Mouse (Mus musculus): ENCODE results near the gene Clptm1.
A peak's percentile ranks its signal among the peaks of the same experiment; 100 is the strongest.

Clptm1 gene

DNA sequence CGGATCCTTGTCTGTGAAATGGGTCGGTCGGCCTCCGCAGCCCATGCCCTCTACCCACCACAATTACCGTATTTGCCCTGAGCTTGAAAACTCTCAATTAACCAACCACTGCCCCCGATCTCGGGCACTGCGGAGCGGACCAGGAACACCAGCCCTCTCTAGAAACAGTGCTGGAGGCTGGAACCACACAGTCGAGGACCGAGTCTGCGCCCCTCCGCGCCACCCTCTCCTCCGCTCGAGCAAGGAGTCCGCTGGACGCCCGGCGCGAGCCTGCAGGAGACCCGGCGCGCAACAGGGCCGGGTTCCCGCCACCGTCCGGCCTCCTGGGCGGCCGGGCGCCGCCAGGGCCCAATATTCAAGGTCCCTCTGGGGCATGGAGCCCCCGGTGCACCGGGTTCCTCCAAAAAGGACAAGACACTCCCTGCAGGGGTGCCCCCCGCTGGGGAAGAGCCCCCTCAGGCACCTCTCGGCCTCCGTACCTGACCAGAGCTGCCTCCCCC lies 328 bp downstream of the Clptm1 start:
- DNase-seq (ENCODE audit: low spot score in 2 of 2) = no peak

DNA sequence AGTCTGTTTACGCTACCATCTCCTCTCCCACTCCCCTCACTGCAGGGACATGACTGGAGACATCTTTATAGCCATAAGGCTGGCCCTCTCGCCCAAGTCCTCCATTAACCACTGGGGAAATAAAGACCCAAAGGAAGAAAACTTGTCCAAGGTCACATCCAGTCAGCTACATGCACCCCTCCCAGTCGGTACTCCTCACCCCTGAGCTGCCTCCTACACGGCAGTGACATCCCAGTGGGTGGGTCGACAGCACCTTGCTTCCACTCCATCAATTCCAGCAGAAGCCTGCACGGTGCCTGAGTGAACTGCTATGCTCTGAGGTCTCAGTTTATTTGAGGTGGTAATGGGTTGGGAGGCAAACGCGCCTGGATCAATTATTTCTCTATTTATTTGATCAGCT lies 893 bp downstream of the Clptm1 start:
- no peak for DNase-seq (ENCODE audit: low spot score in 2 of 2)

DNA sequence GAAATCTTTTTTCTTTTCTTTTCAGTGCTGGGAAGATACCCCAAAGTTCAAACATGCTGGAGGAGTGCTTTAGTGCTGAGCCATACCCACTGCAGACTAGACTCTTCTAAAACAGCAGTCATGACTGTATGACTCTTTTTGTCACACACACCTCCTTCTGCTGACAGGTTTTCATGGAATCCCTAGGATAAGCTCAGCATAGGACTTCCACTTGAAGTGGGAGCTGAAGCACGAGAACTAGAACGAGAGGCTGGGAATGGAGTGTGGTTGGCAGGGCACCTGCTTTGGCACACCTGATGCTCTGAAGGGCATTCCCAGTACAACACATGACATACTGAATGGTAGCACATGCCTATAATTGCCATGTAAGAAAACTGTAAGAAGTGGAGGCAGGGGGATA lies 12.2 kb downstream of the Clptm1 start:
- no peak for DNase-seq (ENCODE audit: low spot score in 2 of 2)

DNA sequence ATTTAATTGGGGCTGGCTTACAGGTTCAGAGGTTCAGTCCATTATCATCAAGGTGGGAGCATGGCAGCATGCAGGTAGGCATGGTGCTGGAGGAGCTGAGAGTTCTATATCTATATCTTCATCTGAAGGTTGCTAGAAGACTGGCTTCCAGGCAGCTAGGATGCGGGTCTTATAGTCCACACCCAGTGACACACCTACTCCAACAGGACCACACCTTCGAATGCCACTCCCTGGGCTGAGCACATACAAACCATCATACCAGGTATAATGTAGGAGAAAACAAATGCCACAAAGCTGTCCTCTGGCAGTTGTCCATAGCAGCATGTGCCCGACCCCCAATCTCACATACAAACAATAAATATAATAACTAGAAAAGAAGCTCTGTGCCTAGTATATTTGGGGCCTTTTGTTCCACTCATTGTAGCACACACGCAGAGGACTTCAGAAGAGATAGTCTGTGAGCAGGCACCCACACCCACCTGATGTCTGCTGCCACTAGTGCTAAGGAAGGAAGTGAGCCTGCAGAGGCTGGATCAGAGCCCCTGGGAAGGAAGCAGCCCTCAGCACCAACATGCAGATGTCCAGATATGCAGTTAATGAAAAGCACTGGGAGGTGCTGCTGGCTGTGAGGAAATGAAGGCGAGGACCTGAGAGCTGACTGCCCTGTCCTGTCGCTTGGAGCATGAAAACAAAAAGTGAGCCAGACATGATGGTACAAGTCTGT lies 13.6 kb downstream of the Clptm1 start:
- no peak for DNase-seq (ENCODE audit: low spot score in 2 of 2)

DNA sequence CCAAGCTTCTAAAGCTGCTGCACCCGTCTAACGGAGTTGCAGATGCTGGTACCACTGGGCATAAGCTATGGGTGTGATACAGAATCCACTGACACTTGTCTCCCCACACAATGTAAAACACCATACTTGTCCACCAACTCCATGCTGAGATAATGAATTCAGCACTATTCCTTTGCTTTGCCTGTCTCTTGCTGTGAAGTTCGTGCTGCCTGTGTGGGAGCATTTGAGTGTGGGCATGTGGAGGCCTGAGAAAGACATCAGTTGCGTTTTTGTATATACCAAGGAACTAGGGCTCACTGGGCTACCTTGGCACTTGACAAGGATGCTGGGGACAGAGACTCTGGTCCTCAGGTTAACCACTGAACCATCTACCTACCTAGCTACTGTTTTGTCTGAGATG lies 23.6 kb downstream of the Clptm1 start:
- DNase-seq (ENCODE audit: low spot score in 2 of 2) = no peak

DNA sequence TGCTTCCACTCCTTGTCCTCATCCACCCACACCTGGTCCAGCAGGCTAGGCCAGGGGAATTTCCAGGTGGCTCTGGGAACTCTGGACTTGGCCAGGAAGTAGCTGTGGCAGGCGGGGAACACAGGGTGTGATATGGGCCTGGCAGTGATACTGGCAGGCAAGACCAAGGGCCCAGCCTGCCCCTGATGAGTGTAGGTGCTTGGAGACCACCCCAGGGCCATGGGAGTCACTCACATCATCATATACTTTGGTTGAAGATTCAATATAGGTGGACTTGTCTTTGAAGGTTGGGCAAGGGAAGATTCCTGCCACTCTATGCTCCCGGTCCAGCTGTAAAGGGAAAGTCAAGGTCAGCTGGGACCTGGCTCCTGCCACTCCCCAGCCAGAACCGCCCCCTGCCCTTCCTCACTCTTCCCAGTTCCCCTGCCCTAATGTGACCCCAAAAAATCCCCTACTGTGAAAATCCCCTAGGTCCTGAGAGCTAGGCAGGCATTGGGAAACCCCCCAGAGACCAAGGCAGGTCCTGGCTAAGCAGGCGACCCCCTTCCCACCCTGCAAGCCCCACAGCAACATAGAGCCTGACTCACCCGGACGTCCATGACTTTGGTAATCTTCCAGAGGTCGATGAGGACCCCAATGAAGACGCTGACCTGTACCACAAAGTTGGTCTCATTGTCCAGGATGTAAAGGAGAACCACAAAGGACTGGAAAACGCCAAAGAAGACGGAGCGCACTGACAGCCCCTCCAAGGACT lies 29.6 kb downstream of the Clptm1 start:
- no peak for DNase-seq (ENCODE audit: low spot score in 2 of 2)

DNA sequence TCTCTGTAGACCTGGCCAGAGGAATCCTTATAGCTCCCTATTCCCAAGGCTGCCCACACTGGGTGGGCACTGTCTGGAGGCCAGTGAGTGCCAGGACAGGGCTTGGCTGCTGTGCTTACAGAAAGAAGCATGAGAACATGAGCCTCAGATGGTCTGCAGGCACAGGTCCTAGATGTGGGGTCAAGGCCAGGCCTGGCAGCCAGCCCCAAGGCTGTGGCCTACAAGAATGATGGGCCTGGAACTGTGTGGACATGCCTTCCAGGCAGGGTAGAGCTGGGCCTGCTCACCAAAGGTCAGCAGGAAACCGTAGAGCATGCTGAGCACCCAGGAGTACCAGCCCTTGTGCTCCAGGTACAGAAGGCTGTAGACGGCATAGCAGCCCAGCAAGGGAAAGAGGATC lies 30.2 kb downstream of the Clptm1 start:
- DNase-seq (ENCODE audit: low spot score in 2 of 2) = no peak

DNA sequence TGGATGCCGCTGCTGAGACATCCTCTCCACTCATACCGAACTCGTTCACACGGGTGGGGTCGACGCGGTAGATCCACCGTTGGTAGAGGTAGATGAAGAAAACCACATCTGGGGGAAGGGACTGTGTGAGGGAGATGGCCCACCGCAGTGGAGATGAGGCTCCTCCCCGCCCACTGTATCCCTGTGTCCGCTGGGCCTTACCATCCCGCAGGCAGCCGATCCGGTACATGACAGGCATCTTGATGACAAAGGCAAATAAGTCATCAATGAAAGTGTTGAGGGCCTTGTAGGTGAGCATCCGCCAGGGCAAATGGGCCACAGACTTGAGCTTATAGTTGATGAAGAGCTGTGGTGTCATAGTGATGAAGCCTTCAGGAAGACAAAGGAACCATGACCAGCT lies 31.0 kb downstream of the Clptm1 start:
- DNase-seq (ENCODE audit: low spot score in 2 of 2) = no peak

DNA sequence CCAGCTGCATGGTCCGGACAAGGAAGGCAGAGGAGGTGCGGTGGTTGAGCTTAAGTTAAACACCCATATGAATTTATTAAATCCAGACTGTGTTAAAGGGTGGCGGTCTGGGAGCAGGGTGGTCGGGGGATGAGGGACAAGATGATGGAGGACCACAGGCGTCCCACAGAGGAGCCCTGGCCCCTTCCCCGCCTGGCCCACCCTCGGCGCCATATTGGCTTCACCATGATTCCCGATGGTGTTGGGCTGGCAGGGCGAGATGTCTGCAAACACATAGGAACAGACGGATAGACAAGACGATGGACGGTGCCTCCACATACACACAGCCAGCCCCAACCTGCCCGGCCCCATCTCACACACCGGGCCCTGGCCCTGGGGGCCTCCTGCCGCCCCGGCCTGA lies 31.6 kb downstream of the Clptm1 start:
- no peak for DNase-seq (ENCODE audit: low spot score in 2 of 2)

DNA sequence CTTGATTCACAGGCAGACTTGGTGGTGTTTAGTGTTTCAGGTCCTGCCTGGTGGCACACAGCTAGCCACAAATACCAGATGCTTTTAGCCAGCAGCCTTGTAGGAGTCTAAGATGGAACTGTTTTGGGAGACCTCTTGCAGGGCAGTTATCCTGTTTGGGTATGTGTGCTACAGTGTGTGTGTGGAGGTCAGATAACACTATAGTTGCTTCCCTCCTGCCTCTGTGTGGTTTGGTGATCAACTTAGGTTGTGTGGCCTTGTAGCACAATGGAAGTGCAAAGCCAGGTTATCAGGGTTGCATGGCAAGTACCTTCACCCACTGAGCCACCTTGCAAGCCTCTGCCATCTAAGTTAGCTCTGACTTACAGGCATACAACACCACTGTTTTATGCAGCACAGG lies 32.1 kb downstream of the Clptm1 start:
- DNase-seq (ENCODE audit: low spot score in 2 of 2) = no peak

DNA sequence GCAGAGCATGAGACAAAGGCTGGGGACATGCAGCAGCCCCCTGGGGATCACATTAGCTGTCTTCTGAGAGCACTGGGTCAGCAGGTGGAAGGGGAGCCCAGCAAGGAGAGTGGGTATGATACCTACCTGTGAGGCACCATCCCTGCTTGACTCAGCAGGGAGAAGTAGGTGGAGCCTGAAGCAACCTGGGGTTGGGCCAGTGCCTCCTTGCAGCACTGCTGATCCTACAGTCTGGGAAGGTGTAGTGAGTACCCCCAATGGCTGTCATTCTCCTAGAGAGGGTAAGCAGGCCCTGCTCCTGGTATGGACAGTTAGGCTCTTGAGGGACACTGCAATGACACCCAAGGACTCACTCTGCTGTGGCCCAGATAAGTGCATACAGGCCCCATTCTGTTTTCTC lies 32.6 kb downstream of the Clptm1 start:
- no peak for DNase-seq (ENCODE audit: low spot score in 2 of 2)

DNA sequence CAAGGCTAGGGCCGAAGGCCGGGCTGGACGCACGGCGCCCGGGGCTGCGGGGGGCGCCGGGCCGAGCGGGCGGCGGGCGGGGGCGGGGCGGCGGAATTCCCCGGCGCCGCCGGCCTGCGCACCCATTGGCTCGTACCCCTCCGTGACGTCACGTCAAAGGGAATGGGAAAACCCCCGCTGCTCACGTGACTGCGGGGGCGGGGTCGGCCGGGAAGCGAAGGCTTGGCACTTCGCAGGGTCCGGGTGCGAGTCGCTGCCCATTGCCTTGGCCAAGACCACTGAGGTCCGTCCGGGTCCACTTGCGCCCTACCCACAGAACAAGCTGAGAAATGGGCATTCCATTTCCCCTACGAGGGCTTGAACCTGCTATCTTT lies 35.5 kb downstream of the Clptm1 start, which contains the start of gene Relb:
Gene Relb (minus strand): TSS at position 78 of the 374 bp plus-strand sequence.
- peak; percentile 89 to 94 for DNase-seq (ENCODE audit: low spot score in 2 of 2)

DNA sequence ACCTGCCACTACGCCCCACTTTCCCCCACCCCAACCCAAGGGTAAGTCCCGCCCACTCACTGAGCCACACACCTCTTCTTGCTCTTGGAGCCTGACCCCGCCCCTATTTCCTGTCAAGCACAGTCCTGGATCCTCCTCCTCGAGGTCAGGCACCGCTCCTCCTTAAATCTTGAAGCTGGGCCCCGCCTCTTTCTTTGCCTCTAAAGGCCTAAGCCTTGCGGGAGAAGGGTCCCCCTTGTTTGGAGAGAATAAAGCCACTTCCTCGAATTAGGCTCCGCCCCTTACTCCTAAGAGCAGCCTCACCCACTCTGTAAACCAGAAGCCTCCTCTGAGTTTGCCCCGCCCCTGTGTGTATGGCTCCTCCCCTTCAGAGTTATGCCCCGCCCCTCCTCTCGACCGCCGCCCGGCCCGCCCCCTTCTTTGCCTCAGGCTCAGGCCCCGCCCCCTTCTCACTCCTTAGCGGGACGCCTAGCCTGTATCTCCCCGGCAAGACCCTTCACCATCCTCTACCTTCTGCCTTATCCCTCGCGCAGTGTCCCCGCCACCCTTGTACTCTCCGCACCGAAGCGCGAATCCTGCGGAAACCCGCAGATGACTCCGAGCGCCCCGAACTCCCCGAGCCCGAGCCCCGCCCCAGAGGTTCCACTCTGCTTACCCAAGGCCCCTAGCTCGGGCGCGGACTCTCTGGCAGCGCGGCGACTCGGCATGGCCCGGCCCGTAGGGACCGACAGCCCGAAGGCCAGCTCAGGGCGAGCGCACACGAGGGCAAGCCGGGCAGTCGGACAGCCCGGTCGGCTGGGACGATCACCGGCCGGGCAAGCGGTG lies 36.1 kb downstream of the Clptm1 start:
- peak; percentile 94 to 98 for DNase-seq (ENCODE audit: low spot score in 2 of 2)

DNA sequence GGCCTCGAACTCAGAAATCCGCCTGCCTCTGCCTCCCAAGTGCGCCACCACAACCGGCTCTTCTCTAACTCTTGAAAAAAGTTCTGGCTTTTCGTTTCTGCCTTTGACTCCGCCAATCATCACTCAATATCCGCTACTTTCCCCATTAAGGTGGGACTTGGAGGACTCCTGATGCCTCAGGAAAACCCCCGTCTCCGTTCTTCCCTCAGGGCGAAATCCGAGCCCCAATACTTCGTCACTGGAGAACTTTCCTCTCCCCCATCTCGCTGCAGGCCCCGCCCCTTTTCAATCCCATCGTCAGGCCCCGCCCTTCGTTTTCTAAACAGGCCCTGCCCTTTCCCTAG lies 36.7 kb downstream of the Clptm1 start:
- DNase-seq (ENCODE audit: low spot score in 2 of 2) = no peak

DNA sequence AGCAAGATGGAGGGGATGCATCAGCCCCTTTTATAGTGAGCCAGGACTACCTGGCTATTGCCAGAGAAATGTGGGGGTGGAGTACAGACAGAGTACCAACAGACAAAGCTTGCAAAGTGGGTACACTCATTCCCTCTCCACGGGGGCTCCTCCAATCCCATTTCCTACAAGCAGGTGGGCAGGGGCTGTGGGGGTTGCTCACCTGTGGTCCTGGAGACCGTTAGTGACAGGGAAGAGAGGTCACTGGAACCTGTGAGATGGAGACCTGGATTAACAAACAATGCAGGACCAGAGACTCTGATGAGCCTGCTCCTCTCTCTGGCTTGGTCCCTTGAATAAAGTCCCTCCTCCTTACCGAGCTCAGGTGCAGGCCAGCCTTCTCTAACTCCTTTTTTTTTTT lies 37.1 kb downstream of the Clptm1 start:
- DNase-seq (ENCODE audit: low spot score in 2 of 2) = no peak

DNA sequence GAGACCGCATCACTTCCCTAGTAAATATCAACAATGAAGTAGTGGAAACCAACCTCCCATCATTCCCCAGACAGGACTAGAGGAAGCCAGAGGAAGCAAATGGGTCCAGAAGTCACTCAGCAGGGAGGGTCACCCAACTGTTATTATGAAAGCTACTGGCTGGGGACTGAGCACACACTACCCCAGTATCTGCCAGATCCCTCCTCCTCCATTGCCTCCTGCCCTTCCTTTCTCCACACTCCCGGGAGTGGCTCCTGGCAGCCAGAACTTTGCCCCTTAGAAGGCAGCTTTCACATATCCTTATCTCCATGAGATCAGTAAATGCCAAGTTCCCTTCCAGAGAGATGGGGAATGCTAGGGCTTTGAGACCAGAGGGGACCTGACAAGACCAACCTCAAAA lies 41.4 kb downstream of the Clptm1 start:
- DNase-seq (ENCODE audit: low spot score in 2 of 2) = no peak

DNA sequence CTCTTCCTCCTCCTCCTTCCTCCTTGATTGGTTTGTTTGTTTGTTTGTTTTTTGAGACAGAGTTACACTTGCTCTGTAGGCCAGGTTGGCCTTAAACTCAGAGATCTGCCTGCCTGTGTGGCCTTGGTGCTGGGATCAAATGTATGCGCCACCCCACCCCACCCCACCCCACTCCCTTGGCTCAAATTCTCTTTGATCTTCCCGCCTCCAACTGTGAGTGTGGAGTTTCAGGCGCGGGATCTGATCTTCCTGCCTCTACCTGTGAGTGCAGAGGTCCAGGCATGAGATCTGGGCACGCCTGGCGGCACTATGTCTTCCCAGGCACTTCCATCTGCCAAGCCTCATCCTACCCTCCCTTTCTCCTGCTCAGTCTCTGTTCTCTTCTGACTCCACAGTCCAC lies 42.6 kb downstream of the Clptm1 start:
- DNase-seq (ENCODE audit: low spot score in 2 of 2) = no peak

DNA sequence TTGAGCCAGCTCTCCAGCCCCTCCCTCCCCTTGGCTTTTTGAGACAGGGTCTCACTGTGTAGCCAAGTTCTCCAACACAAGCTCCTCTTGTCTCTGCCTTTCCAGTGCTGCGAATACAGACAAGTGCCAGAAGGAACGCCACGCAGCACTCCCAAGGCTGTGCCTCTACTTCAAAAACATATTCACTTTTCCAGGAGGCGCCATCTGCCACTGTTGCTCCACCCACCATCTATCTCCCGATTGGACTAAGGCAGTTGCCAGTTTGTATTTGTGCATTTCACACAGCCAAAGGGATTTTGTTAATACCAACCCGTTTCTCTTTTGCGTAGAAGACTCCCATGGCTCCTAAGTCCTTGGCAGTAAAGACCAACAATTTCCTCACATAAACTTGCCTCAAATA lies 44.0 kb downstream of the Clptm1 start:
- DNase-seq (ENCODE audit: low spot score in 2 of 2) = no peak

DNA sequence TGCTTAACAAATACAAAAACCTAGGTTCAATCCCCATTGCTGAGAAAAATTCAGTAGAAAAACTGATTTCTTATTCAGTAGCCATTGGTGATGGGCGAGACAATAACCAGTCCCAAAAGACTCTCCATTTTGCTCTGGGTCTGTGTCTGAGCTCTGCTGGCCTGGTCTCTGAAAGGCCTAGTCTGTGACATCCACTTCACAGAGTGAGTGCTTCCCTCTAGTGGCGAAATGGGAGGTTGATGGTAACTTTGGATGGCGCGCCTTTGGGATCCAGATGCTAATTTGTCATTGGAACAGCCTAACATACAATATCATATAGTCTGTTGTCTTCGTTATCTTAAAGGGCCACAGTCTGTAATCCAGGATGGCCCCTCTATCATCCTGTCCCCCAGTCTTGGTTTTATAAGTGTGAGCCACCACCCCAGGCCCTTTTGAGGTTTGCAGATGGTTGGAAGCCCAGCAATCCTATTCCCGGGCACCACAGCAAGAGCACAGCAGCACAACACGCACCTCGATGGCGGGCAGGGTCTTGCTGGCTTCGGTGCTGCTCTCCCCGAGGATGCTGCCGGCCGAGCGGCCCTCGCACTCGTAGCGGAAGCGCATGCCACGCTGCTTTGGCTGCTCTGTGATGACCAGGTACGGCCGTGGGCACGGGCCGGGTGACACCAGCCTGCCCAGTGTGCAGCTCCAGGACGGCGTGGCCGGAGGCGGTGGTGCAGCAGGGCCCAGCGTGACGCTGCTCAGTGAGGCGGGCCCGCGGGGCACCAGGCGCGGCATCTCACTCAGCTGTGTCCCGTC lies 45.6 kb downstream of the Clptm1 start:
- peak; percentile 72 to 85 for DNase-seq (ENCODE audit: low spot score in 2 of 2)

DNA sequence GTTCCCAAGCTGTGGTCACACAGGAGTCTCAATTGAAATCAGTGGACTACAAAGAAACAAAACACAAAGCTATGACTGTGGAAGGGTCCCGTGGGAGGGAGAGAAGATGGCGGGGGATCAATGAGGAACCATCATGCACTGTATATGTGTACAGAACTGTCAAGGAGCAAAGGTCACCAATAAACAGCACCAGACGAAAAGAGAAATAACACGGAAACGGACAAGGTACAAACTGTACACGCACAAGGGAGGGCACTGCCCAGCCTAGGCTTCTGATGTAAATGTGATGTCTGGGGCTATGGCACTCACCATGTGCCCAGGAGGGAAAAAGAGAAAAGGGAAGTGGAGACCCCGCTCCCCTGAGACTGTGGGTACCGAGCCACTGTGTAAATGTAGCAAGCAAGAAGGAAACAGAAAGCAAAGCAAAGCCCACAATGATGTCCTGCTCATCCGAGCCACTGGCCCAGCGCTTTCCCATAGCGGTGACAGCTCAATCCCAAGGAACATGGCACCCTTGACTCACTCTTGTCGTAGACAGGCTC lies 49.7 kb downstream of the Clptm1 start:
- peak in 1 of 2 experiments; percentile 37 for DNase-seq (ENCODE audit: low spot score in 2 of 2)

DNA sequence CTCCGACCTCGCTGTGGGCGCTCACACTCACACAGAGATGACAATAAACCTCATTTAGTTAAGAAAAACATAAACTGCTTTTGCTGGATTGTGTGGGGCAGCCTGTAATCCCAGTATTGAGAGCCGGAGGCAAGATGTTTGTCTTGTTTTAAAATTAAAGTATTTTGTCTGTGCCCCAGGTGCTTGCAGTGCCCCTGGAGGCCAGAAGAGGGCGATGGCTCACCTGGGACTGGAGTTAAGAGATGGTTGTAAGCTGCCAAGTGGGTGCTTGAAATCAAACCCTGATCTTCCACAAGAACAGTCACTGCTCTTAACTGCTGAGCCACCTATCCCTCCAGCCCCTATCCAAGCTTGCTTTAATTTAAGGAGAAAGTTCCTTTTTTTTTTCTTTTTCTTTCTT lies 53.9 kb downstream of the Clptm1 start:
- DNase-seq (ENCODE audit: low spot score in 2 of 2) = no peak
